Mouse (Mus musculus): ENCODE data around the gene Gstm7.
"Not testable (repeated sequence)": the region's sequence is repeated elsewhere in the genome, so short reads cannot be mapped to it uniquely, and the experiment has no call there.

Gene Gstm7

DNA sequence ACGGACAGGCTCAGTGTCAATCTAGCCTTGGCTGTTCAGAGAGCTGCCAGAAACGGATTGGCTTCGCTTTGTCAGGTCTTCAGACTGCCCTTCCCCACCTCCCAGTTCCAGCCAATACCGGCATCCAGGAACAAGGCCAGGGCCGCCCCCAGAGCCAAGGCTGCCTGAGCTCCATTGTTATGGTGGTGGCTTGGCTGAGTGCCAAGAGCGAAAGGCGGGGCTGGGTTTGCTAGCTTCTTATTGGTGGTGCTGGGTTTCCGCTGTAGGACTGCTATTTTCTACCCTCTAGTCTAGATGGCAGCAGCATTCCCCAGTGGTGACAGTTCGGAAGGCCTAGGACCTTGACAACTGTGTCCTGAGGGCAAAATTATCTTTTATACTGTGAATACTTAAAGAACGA lies at the start of gene Gstm7:
TSS of gene Gstm7 (minus strand) at position 148 of the 400 bp plus-strand sequence.
- DNase-seq (ENCODE audit: inconsistent age in 2 of 2, low spot score in 1 of 2), result peak; percentile 99 to 100

- no peak for DNase-seq (ENCODE audit: inconsistent age in 2 of 2, low spot score in 1 of 2)
Measured at GRCm38 (mm10) chr3:107981261-107981660, 49.6 kb upstream of the Gstm7 start.

DNA sequence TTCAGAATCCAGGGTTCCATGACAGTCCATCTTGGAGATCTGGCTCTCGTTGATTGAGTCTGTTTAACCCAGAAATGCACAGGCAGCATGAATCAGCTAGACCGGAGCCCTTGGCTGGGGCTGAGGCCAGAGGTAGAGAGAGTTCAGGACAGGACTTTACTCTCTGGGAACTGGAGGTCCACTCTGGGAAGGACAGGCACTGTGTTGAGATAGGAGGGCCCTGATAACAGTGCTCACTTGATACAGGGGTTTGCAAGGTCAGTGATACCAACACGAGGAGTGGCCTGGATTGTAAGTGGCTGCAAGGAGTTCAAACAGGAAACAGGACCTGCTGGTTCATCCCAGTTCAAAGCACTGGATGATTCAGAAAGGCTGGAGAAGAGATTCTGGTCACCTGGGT lies 46.1 kb upstream of the Gstm7 start:
- DNase-seq (ENCODE audit: inconsistent age in 2 of 2, low spot score in 1 of 2), result peak in 1 of 2 experiments; percentile 10

DNA sequence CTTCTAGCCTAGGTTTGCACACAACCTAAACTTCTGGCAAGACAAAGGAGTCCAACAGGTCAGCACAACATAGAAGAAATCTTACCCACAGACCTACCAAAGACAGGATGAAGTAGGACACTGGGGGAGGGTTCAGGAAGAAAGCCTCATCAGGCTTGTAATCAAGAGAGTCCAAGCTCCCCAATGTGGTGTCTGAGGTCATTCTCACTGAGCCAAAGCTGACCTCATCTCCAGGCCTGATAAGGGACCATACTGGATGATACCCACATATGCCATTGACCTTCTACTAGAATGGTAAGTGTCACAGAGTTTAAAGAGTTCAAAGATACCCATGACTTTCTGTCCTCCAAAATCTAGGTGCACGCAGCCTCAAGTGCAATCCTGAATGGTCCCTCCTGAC lies 42.6 kb upstream of the Gstm7 start:
- peak in 1 of 2 experiments; percentile 45 for DNase-seq (ENCODE audit: inconsistent age in 2 of 2, low spot score in 1 of 2)

- DNase-seq (ENCODE audit: inconsistent age in 2 of 2, low spot score in 1 of 2), result no peak
Measured at GRCm38 (mm10) chr3:107972070-107972469, 40.5 kb upstream of the Gstm7 start.

DNA sequence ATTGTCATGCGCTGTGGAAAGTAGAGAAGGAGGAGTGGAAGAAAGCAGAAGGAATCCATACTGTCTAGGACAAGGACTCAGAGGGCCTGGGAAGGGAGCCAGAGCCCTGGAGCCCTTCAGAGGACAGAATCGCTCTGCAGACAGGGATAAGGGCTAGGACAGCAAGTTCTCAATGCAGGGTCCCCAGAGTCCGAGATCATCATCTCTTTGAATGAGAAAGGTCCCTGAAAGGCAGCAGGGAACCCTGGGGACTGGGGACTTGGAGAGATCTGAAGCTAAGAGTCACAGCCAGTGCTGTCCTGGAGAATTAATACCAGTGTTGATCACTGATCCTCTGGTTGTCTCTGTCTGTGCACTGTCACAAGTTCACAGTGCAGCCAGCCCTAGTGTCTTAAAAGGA lies 39.5 kb upstream of the Gstm7 start:
- DNase-seq (ENCODE audit: inconsistent age in 2 of 2, low spot score in 1 of 2), result not testable (repeated sequence)

DNA sequence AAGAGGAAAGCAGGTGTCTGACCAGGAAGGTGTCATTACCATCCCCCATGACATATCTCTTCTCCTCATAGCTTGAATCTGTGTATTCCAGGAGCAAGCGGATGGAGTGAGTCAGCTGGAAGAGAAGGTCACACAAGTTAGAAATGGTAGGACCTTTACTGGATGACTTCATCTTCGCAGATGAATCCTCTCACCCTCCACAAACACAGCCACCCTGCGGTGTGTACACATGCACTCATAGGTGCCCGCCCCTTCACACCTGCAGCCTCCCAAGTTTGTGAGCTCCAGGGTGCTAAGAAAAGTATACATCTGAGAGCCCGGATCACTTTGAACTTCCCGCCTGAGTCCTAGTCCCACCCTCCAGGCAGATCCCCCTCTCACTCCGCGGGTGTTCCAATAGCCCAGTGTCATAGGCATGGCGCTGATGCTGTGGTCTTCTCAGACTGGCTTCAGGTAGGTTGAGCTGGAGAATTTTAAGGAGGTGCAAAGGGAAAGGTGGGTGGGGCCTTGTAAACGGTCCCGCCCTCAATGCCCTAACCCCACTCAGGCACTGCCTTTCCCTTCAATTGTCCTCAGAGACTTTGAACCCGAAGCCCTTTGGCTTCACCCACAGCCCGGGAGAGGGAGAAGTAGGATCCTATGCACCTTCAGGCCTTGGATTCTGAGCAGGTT lies 37.2 kb upstream of the Gstm7 start, which contains the start of gene Gstm3:
TSS of gene Gstm3 (minus strand) at position 560 of the 672 bp plus-strand sequence.
- peak; percentile 62 to 85 for DNase-seq (ENCODE audit: inconsistent age in 2 of 2, low spot score in 1 of 2)

DNA sequence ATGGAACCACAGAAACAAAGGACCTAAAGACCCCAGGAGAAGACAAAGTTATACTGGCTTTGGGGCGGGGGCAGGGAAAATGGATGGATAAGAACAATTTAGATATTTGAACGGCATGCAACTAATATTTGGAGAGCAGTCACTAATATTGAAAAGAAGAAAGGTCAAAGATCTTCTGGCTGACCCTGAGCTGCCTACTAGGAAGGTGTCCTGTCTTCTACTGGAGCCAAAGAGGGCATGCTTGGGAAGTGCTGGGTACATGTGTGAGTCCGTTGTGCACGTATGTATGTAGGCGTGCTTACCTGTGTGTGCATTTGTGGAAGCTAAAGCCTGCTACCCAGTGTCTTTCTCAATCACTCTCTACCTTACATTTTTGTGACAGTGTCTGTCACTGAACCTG lies 35.0 kb upstream of the Gstm7 start:
- DNase-seq (ENCODE audit: inconsistent age in 2 of 2, low spot score in 1 of 2), result no peak

DNA sequence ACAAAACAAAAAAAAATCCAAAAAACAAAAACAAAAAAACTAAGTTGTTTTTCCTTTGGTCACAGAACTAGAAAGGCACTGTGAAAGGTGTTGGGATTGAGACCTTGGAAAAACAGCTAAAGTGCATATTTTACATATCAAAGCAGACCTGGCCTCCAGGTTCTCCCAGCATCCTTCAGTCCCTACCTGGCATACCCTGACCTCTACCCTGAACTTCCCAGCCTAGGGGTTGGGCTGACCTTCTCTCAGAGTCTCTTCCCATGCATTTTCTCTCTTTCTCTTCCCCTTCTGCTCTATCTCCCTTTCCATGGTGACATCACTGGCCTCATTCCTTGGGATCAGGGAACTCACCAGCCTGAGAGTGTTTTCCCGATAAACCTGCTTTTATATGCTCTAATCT lies 34.0 kb upstream of the Gstm7 start:
- DNase-seq (ENCODE audit: inconsistent age in 2 of 2, low spot score in 1 of 2), result no peak

DNA sequence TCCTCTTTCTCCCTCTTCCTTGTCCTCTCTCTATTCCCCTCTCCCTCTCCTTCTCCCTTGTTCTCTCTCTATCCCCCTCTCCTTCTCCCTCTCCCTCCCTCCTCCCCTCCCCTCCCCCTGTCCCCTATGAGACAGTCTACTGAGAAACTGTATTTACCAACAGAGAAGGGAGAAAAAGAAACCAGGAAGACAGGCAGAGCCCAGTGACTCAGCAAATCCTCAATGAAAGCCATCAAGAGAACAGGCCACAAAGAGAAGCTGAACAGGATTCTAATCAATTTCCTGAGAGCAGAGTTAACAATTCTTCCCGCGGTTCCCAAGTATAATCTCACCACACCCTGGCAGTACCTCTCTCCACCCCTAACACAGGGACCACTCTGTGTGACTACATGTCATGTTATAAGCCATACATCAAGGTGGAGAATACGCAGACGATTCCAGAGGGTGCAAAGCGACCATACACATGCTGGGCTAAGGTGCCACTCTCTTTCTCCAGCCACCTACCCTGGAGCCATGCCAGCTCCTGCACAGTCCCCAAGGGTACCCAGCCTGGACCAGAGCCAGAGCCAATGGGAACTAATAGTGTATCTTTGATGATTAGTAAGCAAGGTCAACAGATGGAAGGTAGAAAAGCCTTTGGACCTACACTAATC lies 33.2 kb upstream of the Gstm7 start:
- peak; percentile 54 to 76 for DNase-seq (ENCODE audit: inconsistent age in 2 of 2, low spot score in 1 of 2)

DNA sequence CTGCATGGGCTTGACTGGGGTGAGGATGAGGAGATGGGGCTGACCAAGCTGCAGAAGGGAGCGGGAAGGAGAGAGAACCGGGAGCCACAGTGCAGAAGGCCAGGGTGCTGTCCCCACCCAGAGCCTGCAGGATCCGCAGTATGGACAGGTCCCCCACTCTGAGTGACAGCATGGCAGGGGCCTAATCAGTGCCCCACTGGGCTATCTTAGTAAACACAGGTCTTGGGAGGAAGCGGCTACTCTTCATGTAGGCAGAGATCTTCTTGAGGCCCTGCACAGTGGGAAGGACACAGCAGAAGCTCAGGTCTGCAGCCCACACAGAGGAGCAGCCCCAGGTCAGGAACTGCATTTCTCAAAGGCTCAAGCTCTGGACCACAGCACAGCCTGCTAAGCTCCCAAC lies 32.4 kb upstream of the Gstm7 start:
- DNase-seq (ENCODE audit: inconsistent age in 2 of 2, low spot score in 1 of 2), result no peak

DNA sequence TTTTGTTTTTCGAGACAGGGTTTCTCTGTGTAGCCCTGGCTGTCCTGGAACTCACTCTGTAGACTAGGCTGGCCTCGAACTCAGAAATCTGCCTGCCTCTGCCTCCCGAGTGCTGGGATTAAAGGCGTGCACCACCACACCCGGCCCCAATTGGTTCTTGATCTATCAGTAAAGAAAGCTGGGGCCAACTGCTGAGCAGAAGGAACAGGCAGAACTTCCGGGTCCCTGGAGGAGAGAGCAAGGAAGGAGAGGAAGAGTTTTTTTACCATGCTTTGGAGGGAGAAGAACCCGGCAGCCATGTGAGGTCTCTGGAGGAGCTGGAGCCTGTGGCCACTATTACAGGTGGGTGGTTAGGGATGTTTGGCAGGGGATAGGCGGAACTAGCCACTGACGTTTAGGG lies 23.6 kb upstream of the Gstm7 start:
- DNase-seq (ENCODE audit: inconsistent age in 2 of 2, low spot score in 1 of 2), result not testable (repeated sequence)

- peak; percentile 82 to 87 for DNase-seq (ENCODE audit: inconsistent age in 2 of 2, low spot score in 1 of 2)
Measured at GRCm38 (mm10) chr3:107953906-107954305, 22.3 kb upstream of the Gstm7 start.

DNA sequence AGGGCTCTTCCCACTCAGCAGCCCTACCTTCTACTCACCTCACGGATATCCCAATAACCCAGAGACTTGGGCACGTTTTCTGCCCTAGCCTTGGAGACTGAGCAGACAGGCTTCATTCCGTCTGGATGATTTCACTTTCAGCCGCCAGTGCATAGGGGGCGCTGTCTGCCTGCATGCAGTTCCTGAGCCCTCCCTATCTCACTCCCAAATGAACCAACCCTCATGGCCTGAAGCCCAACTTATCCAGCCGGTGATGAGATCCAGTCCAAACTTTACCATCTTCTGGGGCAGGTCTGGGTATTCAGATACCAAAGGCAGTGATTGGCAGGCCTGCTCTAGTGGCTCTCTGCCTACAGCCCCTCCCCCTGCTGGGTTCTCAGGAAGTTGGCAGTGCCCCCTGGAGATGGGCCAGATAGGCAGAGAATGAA lies 21.7 kb upstream of the Gstm7 start:
- peak; percentile 90 to 95 for DNase-seq (ENCODE audit: inconsistent age in 2 of 2, low spot score in 1 of 2)

DNA sequence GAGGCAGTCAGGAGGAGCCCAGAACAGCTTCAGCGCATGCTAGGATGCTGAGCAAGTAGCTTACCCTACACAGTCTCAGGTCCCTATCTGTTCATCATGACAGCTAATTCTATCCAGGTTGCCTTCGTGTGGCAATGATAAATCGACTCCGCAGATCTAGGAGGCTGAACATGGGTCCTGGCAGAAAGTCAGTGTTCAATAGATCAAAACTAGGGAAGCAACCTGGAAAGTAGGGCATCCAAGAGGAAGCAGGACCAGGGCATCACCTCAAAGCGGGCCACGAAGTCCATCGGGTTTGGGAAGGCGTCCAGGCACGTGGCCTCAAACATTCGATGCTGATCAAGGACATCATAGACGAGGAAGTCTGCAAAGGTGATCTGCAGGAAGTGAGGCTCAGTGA lies 18.9 kb upstream of the Gstm7 start:
- no peak for DNase-seq (ENCODE audit: inconsistent age in 2 of 2, low spot score in 1 of 2)

DNA sequence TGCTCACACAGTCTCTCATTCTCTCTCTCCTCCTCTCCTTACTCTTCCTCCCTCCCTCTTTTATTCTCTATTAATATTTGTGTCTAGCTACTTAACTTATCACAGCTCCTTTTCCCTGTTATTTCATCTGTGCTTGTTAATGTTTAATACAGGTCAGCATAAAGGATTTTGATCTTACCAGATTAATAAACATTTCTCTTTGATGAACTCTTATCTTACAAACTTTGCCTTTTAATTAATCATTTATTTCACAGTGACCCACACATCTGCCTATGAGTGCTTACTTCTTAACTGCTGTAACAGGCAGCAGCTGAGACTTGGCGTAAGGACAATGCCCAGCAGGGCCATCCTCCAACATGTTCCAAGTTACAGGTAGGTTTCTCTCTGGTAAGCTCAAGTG lies 17.8 kb upstream of the Gstm7 start:
- DNase-seq (ENCODE audit: inconsistent age in 2 of 2, low spot score in 1 of 2), result not testable (repeated sequence)

- DNase-seq (ENCODE audit: inconsistent age in 2 of 2, low spot score in 1 of 2), result no peak
Measured at GRCm38 (mm10) chr3:107945729-107946128, 14.1 kb upstream of the Gstm7 start.

DNA sequence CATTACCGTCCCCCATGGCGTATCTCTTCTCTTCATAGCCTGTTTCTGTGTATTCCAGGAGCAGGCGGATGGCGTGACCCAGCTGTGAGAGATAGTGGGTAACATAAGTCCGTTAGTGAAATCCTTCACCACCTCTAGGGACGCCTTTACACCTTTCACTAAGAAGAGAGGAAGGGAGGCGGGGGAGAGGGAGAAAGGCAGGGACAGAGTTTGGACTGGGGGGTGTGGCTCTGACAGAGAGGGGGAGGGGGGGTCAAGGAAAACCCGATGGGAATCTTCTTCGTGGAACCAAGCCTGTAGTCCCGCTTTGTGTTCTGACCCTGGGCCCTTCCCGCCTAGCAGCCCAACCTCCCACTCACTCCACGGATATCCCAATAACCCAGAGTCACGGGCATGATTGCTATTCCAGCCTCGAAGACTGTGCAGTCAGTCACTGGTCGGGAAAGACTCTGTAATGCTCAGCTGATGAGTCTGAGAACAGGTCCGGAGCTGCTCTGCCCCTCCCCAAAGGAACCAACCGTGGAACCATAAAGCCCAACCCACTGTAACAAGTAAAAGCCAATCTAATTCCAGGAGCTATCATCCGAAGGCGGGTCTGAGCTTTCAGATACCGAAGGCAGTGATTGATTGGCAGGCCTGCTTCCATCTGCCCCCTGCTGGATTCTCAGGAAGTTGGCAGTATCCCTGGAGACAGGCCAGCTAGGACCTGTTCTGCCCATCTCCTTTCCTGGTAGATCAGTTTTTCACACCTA lies 11.8 kb upstream of the Gstm7 start, which contains the start of gene Gstm6:
TSS of gene Gstm6 (minus strand) at position 511 of the 752 bp plus-strand sequence.
- DNase-seq (ENCODE audit: inconsistent age in 2 of 2, low spot score in 1 of 2), result peak; percentile 32 to 66

GRCm38 (mm10) chr3:107941261-107941660 lies 9.6 kb upstream of the Gstm7 start:
- DNase-seq (ENCODE audit: inconsistent age in 2 of 2, low spot score in 1 of 2), result peak in 1 of 2 experiments; percentile 78

DNA sequence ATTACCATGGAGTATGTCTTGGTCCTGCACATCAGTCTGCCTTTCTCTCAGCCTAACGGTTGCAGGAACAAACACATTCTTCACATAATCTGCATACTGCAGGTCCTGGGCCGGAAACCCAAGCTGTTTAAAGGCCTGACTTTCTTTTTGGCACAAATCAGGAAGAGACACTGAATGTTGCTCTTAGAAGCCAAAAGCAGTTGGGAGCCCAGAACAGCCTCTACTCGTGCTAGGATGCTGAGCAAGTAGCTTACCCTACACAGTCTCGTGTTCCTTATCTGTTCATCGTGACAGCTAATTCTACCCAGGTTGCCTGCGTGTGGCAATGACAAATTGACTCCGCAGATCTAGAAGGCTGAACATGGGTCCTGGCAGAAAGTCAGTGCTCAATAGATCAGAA lies 8.9 kb upstream of the Gstm7 start:
- DNase-seq (ENCODE audit: inconsistent age in 2 of 2, low spot score in 1 of 2), result no peak

GRCm38 (mm10) chr3:107939830-107940229 lies 8.2 kb upstream of the Gstm7 start:
- DNase-seq (ENCODE audit: inconsistent age in 2 of 2, low spot score in 1 of 2), result no peak

DNA sequence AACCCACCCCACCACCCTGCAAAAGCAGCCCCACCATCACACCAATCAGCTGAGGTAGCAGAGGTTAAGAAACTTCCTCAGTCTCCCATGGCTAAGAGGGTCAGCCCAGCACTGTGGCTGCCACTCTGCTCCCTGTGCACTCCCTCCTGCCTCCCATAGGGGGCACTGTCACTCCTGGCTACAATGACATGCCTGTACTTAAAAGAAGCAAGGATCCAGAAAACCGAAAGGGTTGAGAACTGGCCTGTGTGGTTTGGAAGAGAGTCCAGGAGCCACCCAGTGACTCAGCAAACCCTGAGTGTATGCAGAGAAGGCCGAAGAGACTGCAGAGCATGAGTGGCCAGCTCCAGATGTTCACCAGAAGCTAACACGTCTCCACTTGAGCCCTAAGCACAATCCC lies 7.8 kb upstream of the Gstm7 start:
- peak; percentile 82 to 93 for DNase-seq (ENCODE audit: inconsistent age in 2 of 2, low spot score in 1 of 2)
